Mouse (Mus musculus) MEL (cell line): Measurements from ENCODE around the gene Ptpre.

Experiments used
- GABPA ChIP-seq: IDR thresholded peaks from 2 replicates; pipeline ENCODE4 v1.6.1; 2012; ENCODE audit warnings: low read depth, mild to moderate bottlenecking, inconsistent platforms, low read length, improper control_type of control experiment, moderate library complexity
- GATA1 ChIP-seq: IDR thresholded peaks from 2 replicates; pipeline ENCODE4 v1.6.1; 2011; ENCODE audit warnings: low read depth, low read length, improper control_type of control experiment
- TCF12 ChIP-seq: IDR thresholded peaks from 2 replicates; pipeline ENCODE4 v1.6.1; 2014; ENCODE audit warnings: low read depth, mild to moderate bottlenecking, inconsistent platforms, low read length, improper control_type of control experiment, moderate library complexity

- TF ChIP-seq TCF12 (no peak), GABPA (no peak), GATA1 (no peak)
These were observed 56.0 kb downstream of the Ptpre start for GRCm38 (mm10) chr7:135593286-135593685.
